Mouse (Mus musculus): Measurements from ENCODE around the gene Crcp.

DNA sequence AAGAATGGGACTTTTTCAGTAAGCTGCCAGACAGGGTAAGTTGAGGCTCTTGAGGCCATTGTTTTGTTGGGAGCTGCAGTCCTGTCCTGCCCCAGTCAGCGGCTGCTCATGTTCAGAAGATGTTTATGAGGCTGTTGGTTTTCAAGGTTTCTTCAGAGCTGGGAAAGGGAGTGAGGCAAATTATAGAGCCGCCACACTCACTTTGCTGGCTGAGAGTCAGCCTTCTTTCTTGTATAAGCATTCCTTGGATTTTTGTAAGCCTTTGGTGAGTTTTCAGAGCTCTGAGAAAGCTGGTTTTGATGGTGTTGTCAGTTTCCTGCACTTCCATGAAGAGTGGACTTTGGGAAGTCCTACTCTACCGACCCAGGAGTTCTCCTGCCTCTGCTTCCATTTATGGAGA, 55.2 kb downstream of the Crcp start:
- TF ChIP-seq EP300 (IDR thresholded peaks at IDR 0.05; ENCODE audit: insufficient read depth, low read depth, low read length) (no peak), POLR2A (IDR thresholded peaks at IDR 0.05; ENCODE audit: insufficient read depth, low read length) (no peak), CTCF (IDR thresholded peaks at IDR 0.05; ENCODE audit: low read depth, low read length) (no peak)
